Mouse (Mus musculus) ES-E14 (cell line): Measurements from ENCODE around the gene Gnb2. TPM values are rescaled to one million over a fixed set of nuclear protein-coding genes. Genes with fewer than 3 reads are reported as not detected.

Experiments
- DNase-seq: peaks from one replicate; pipeline ENCODE4 v3.0.0-alpha.2; 2013; ENCODE audit warnings: low read depth, low spot score
- H3K27ac ChIP-seq: 2 replicates; pipeline ENCODE4 v1.5.1; 2012; ENCODE audit warnings: low read depth, mild to moderate bottlenecking, low read length, moderate library complexity, mixed read lengths; ENCODE audit not compliant: poor library complexity, insufficient read depth, severe bottlenecking
- H3K36me3 ChIP-seq: 2 replicates; pipeline ENCODE4 v1.6.1; 2012; ENCODE audit warnings: mild to moderate bottlenecking, low read length, moderate library complexity, mixed read lengths; ENCODE audit not compliant: control insufficient read depth, poor library complexity, insufficient read depth, severe bottlenecking
- H3K4me1 ChIP-seq, 2 experiments: fragments of 150-350 bp in 1 of 2; sonication (generic) in 1 of 2; 2 replicates each; pipeline ENCODE4 v1.6.1; 2012; ENCODE audit warnings: low read length in 2 of 2, mild to moderate bottlenecking in 1 of 2, mixed read lengths in 1 of 2; ENCODE audit not compliant: control insufficient read depth in 2 of 2, insufficient read depth in 2 of 2, poor library complexity in 1 of 2
- H3K4me3 ChIP-seq, 2 experiments: fragments of 150-350 bp in 1 of 2; sonication (generic) in 1 of 2; 2 replicates each; pipeline ENCODE4 v1.5.1; 2012; ENCODE audit warnings: low read length in 2 of 2, low read depth in 1 of 2, mild to moderate bottlenecking in 1 of 2, mixed read lengths in 1 of 2; ENCODE audit not compliant: insufficient read depth in 1 of 2, poor library complexity in 1 of 2, severe bottlenecking in 1 of 2
- H3K9ac ChIP-seq: 2 replicates; pipeline ENCODE4 v1.6.1; 2012; ENCODE audit warnings: low read depth, mild to moderate bottlenecking, low read length, mixed read lengths; ENCODE audit not compliant: poor library complexity, insufficient read depth, severe bottlenecking
- H3K9me3 ChIP-seq: fragments of 150-350 bp; sonication (generic); 2 replicates; pipeline ENCODE4 v1.6.1; 2012; ENCODE audit warnings: low read depth, mild to moderate bottlenecking, low read length; ENCODE audit not compliant: control insufficient read depth, insufficient read depth
- CHD2 ChIP-seq: IDR thresholded peaks from 2 replicates; pipeline ENCODE4 v1.6.1; 2014; ENCODE audit warnings: mild to moderate bottlenecking, low read depth, low read length, inconsistent platforms
- HCFC1 ChIP-seq: IDR thresholded peaks from 2 replicates; pipeline ENCODE4 v1.6.1; 2012; ENCODE audit warnings: low read length, inconsistent platforms, borderline replicate concordance; ENCODE audit not compliant: insufficient read depth
- MAFK ChIP-seq: IDR thresholded peaks from 2 replicates; pipeline ENCODE4 v1.6.1; 2014; ENCODE audit warnings: mild to moderate bottlenecking, low read depth, low read length, inconsistent platforms; ENCODE audit not compliant: insufficient read depth
- ZC3H11A ChIP-seq: IDR thresholded peaks from 2 replicates; pipeline ENCODE4 v1.6.1; 2012; ENCODE audit warnings: low read depth, mild to moderate bottlenecking, inconsistent platforms, low read length, borderline replicate concordance
- ZNF384 ChIP-seq: IDR thresholded peaks from 2 replicates; pipeline ENCODE4 v1.6.1; 2012; ENCODE audit warnings: low read depth, low read length, inconsistent platforms
- in situ Hi-C, 2 experiments: fragments of 600-800 bp; cut with MboI; formaldehyde crosslinking; loops; one replicate each; pipeline ENCODE4 v1.15.1; 2025; ENCODE audit warnings: low sequenced_read_pairs in 2 of 2, inconsistent platforms in 1 of 2; ENCODE audit not compliant: unreplicated experiment in 2 of 2
- total RNA-seq: library from RNA; depleted of rRNA; stranded (reverse); fragments of 300-350 nt; gene quantifications from 2 replicates; pipeline ENCODE4 v1.2.3, GENCODE M21; 2012

Gene Gnb2
- total RNA-seq, 1 experiment = 297 TPM

- no peaks in the 10 kb centered on the region for H3K9me3 ChIP-seq
- no peak overlapping the region for H3K27ac ChIP-seq
- no peak overlapping the region for H3K9ac ChIP-seq
- in situ Hi-C loops = no loop called here
- H3K36me3 ChIP-seq = no peaks in the 10 kb centered on the region
- no peak for DNase-seq
- H3K4me1 ChIP-seq = peaks cover 0 to 15% of the 10 kb centered on the region in 2 experiments; a peak in 2 of 4 replicates
- H3K4me3 ChIP-seq = no peak overlapping the region
- TF ChIP-seq ZC3H11A = no peak
- TF ChIP-seq MAFK = no peak
- no peak for TF ChIP-seq ZNF384
- TF ChIP-seq HCFC1 = no peak
- no peak for TF ChIP-seq CHD2
Measured at GRCm38 (mm10) chr5:137570691-137571586, 37.6 kb upstream of the Gnb2 start.

- H3K4me1 ChIP-seq = peaks cover 0 to 17% of the 10 kb centered on the region in 2 experiments; a peak in 2 of 4 replicates
- no peaks in the 10 kb centered on the region for H3K36me3 ChIP-seq
- H3K27ac ChIP-seq = no peak overlapping the region
- in situ Hi-C loops = no loop called here
- no peak overlapping the region for H3K4me3 ChIP-seq
- TF ChIP-seq CHD2 (no peak), ZNF384 (no peak), ZC3H11A (no peak), MAFK (no peak), HCFC1 (no peak)
- H3K9ac ChIP-seq = no peak overlapping the region
- DNase-seq = no peak
- H3K9me3 ChIP-seq = no peaks in the 10 kb centered on the region
Measured at GRCm38 (mm10) chr5:137570181-137570580, 36.9 kb upstream of the Gnb2 start.

GRCm38 (mm10) chr5:137569665-137570064, 36.4 kb upstream of the Gnb2 start, which contains the start of gene Tfr2:
TSS of gene Tfr2 (plus strand) at chr5:137569840.
- Histone ChIP-seq H3K4me1 (peaks cover 0 to 17% of the 10 kb centered on the region in 2 experiments; a peak in 2 of 4 replicates), H3K27ac (no peak within 1 kb of the TSS), H3K36me3 (no peaks in the 10 kb centered on the region), H3K9me3 (no peaks in the 10 kb centered on the region), H3K9ac (no peak within 1 kb of the TSS), H3K4me3 (peak within 1 kb of the TSS; percentile 30 to 47; a peak in 2 of 4 replicates)
- in situ Hi-C loops = no loop called here
- no peak for TF ChIP-seq MAFK
- TF ChIP-seq HCFC1 = no peak
- TF ChIP-seq ZNF384 = no peak
- peak; percentile 51 for DNase-seq

- no peak overlapping the region for H3K27ac ChIP-seq
- H3K9me3 ChIP-seq = no peaks in the 10 kb centered on the region
Measured at GRCm38 (mm10) chr5:137569031-137569430, 35.7 kb upstream of the Gnb2 start.

More at GRCm38 (mm10) chr5:137569031-137569430, 35.7 kb upstream of the Gnb2 start:
- TF ChIP-seq ZNF384 = no peak
- no peak for TF ChIP-seq ZC3H11A
- TF ChIP-seq CHD2 = no peak
- no peak for TF ChIP-seq MAFK
- no peak for TF ChIP-seq HCFC1
- no peak for DNase-seq
- Histone ChIP-seq H3K9ac (no peak overlapping the region), H3K4me1 (peaks cover 0 to 17% of the 10 kb centered on the region in 2 experiments; a peak in 2 of 4 replicates), H3K36me3 (no peaks in the 10 kb centered on the region), H3K4me3 (peak overlapping the region in 1 of 2 experiments; percentile 30; a peak in 1 of 4 replicates)
- in situ Hi-C loops = no loop called here
